Mouse (Mus musculus): ENCODE measurements at regions not wholly inside any gene's neighbourhood (a gene's known extent, or its start where the extent isn't known, plus 50 kb on each side); places are given as distances from the start of the nearest gene placed in this dataset.
A peak's percentile ranks its signal among the peaks of the same experiment; 100 is the strongest.

DNA sequence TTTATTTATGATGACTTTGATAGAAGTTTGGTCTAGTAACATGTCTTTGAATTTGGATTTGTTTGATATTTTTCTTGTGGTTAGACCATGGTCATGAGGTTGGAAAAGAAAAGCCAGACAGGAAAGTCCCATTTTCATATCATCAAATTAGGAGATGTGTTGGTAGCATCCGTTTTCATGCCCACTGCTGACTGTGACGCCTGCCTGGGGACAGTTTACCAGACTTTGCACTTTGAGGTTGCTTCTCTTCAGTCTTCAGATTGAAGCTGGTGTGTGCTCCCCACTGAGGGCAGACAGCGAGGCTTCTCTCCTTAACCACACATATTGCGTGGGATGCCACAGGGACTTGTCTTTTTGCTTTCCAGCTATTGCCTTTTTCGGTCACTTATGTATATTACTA is 283.7 kb upstream of the Rnaseh2b start:
- H3K4me3 ChIP-seq (replicated peaks; ENCODE audit: low read depth, low read length) = no peak overlapping the region
- ATAC-seq (ENCODE audit: low FRiP score, low TSS enrichment) = no peak
- H3K36me3 ChIP-seq (ENCODE audit: control insufficient read depth, insufficient read depth, low read length) = no peaks in the 10 kb centered on the region
- no peak overlapping the region for H3K4me2 ChIP-seq (ENCODE audit: low read length)
- 92% methylated on average over 5 of the region's 5 CpGs for WGBS
- H3K27ac ChIP-seq (replicated peaks; ENCODE audit: low read depth, low read length) = no peak overlapping the region
- no peak overlapping the region for H3K9ac ChIP-seq (replicated peaks; ENCODE audit: low read length)
- DNase-seq = no peak
- no peaks in the 10 kb centered on the region for H3K9me3 ChIP-seq (ENCODE audit: control insufficient read depth, low read length)
- no peaks in the 10 kb centered on the region for H3K4me1 ChIP-seq (ENCODE audit: control insufficient read depth, insufficient read depth, low read length)
- no peaks in the 10 kb centered on the region for H3K27me3 ChIP-seq (ENCODE audit: control insufficient read depth, insufficient read depth, low read length)

- DNase-seq (no peak), ATAC-seq (ENCODE audit: low FRiP score, low TSS enrichment) (no peak)
- H3K9ac ChIP-seq (replicated peaks; ENCODE audit: low read length) = no peak overlapping the region
- H3K9me3 ChIP-seq (ENCODE audit: control insufficient read depth, low read length) = no peaks in the 10 kb centered on the region
- no peak overlapping the region for H3K27ac ChIP-seq (replicated peaks; ENCODE audit: low read depth, low read length)
- H3K36me3 ChIP-seq (ENCODE audit: control insufficient read depth, insufficient read depth, low read length) = no peaks in the 10 kb centered on the region
- no peak overlapping the region for H3K4me2 ChIP-seq (ENCODE audit: low read length)
- no peak overlapping the region for H3K4me3 ChIP-seq (replicated peaks; ENCODE audit: low read depth, low read length)
- no peaks in the 10 kb centered on the region for H3K4me1 ChIP-seq (ENCODE audit: control insufficient read depth, insufficient read depth, low read length)
- no peaks in the 10 kb centered on the region for H3K27me3 ChIP-seq (ENCODE audit: control insufficient read depth, insufficient read depth, low read length)
- WGBS = 96% methylated on average over 4 of the region's 4 CpGs
Observed at GRCm38 (mm10) chr14:62018804-62019203, 273.6 kb upstream of the Rnaseh2b start.

DNA sequence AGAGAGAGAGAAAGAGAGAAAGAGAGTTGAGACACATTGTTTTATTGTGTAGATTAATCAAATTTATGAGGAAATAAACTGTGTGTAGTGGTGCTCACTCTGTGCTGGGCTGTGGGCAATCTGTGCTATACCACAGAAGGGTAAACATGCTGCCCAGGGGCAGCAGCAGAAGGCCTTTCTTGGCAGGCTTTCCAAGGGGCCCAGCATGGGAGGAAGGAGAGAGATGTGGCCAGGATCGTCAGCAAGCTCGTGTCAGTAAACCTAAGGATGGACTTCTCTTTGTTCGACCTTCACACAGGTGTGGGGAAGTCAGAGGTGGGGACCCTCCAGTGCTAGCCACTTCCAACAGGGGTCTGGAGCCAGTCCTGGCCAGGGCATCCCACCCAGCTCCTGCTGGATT is 271.4 kb upstream of the Rnaseh2b start:
- H3K36me3 ChIP-seq (ENCODE audit: control insufficient read depth, insufficient read depth, low read length) = no peaks in the 10 kb centered on the region
- H3K9me3 ChIP-seq (ENCODE audit: control insufficient read depth, low read length) = no peaks in the 10 kb centered on the region
- no peaks in the 10 kb centered on the region for H3K27me3 ChIP-seq (ENCODE audit: control insufficient read depth, insufficient read depth, low read length)
- 90% methylated on average over 3 of the region's 3 CpGs for WGBS
- no peaks in the 10 kb centered on the region for H3K4me1 ChIP-seq (ENCODE audit: control insufficient read depth, insufficient read depth, low read length)
- no peak for ATAC-seq (ENCODE audit: low FRiP score, low TSS enrichment)
- H3K4me3 ChIP-seq (replicated peaks; ENCODE audit: low read depth, low read length) = no peak overlapping the region
- no peak overlapping the region for H3K9ac ChIP-seq (replicated peaks; ENCODE audit: low read length)
- H3K4me2 ChIP-seq (ENCODE audit: low read length) = no peak overlapping the region
- no peak overlapping the region for H3K27ac ChIP-seq (replicated peaks; ENCODE audit: low read depth, low read length)
- no peak for DNase-seq

GRCm38 (mm10) chr14:62022193-62022592 is 270.2 kb upstream of the Rnaseh2b start:
- Histone ChIP-seq H3K27me3 (ENCODE audit: control insufficient read depth, insufficient read depth, low read length) (no peaks in the 10 kb centered on the region), H3K36me3 (ENCODE audit: control insufficient read depth, insufficient read depth, low read length) (no peaks in the 10 kb centered on the region), H3K27ac (replicated peaks; ENCODE audit: low read depth, low read length) (no peak overlapping the region), H3K9ac (replicated peaks; ENCODE audit: low read length) (no peak overlapping the region), H3K4me3 (replicated peaks; ENCODE audit: low read depth, low read length) (no peak overlapping the region), H3K4me1 (ENCODE audit: control insufficient read depth, insufficient read depth, low read length) (no peaks in the 10 kb centered on the region), H3K9me3 (ENCODE audit: control insufficient read depth, low read length) (no peaks in the 10 kb centered on the region), H3K4me2 (ENCODE audit: low read length) (no peak overlapping the region)
- 91% methylated on average over 3 of the region's 3 CpGs for WGBS
- DNase-seq (no peak), ATAC-seq (ENCODE audit: low FRiP score, low TSS enrichment) (no peak)

- whole genome bisulfite sequencing = 79% methylated on average over 7 of the region's 7 CpGs
- H3K4me3 ChIP-seq (replicated peaks; ENCODE audit: low read depth, low read length) = no peak overlapping the region
- no peaks in the 10 kb centered on the region for H3K27me3 ChIP-seq (ENCODE audit: control insufficient read depth, insufficient read depth, low read length)
- H3K36me3 ChIP-seq (ENCODE audit: control insufficient read depth, insufficient read depth, low read length) = no peaks in the 10 kb centered on the region
- no peaks in the 10 kb centered on the region for H3K4me1 ChIP-seq (ENCODE audit: control insufficient read depth, insufficient read depth, low read length)
- no peak overlapping the region for H3K9ac ChIP-seq (replicated peaks; ENCODE audit: low read length)
- no peak overlapping the region for H3K27ac ChIP-seq (replicated peaks; ENCODE audit: low read depth, low read length)
- DNase-seq = no peak
- ATAC-seq (ENCODE audit: low FRiP score, low TSS enrichment) = no peak
- H3K4me2 ChIP-seq (ENCODE audit: low read length) = no peak overlapping the region
- H3K9me3 ChIP-seq (ENCODE audit: control insufficient read depth, low read length) = no peaks in the 10 kb centered on the region
Observed at GRCm38 (mm10) chr14:62023022-62023421, 269.4 kb upstream of the Rnaseh2b start.

DNA sequence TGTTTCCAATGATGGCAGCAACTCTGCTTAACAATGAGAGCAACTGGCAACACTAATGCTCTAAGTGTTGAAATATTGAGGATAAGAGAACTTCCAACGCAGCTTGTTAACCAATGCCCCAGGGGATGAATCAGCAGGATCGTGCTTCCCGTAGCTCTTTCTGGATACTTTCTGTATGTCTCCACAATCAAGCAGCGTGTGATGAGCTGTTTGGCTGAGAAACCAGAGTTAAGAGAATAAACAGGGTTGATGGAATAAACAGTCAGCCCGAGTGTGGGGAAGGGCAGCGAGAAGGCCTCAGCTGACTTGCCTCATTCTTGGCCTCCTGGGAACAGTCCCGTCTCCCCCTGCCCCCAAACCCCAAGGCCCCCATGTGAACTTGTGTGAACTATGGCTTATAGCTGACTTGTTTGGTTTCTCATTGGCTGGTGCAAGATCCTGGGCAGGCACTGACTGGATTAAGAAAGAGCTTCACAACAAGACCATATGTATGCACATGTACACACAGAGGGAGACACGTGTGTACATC is 264.6 kb upstream of the Rnaseh2b start:
- H3K27ac ChIP-seq (replicated peaks; ENCODE audit: low read depth, low read length) = no peak overlapping the region
- no peak for DNase-seq
- 90% methylated on average over 8 of the region's 8 CpGs for WGBS
- no peak overlapping the region for H3K9ac ChIP-seq (replicated peaks; ENCODE audit: low read length)
- H3K4me1 ChIP-seq (ENCODE audit: control insufficient read depth, insufficient read depth, low read length) = no peaks in the 10 kb centered on the region
- no peak for ATAC-seq (ENCODE audit: low FRiP score, low TSS enrichment)
- no peaks in the 10 kb centered on the region for H3K9me3 ChIP-seq (ENCODE audit: control insufficient read depth, low read length)
- no peak overlapping the region for H3K4me2 ChIP-seq (ENCODE audit: low read length)
- H3K4me3 ChIP-seq (replicated peaks; ENCODE audit: low read depth, low read length) = no peak overlapping the region
- H3K36me3 ChIP-seq (ENCODE audit: control insufficient read depth, insufficient read depth, low read length) = no peaks in the 10 kb centered on the region
- H3K27me3 ChIP-seq (ENCODE audit: control insufficient read depth, insufficient read depth, low read length) = no peaks in the 10 kb centered on the region

DNA sequence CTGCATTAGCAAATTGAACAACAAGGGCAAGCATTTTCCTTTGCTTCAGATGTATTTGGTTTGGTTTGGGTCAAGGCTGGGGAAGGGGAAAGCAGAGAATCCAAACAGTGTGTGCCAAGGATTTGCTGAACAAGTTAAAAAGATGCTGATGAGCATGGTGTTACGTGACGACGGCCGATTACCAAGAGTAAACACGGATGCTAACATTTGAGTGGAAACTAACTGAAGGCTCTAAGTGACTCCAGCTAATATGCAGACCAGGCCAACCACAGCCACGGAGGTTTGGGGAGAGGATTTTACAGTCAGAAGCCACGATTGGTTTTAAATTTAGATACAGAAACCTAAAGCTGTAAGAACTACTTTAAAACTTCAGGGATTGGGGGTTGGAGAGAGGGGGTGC is 262.3 kb upstream of the Rnaseh2b start:
- ATAC-seq (ENCODE audit: low FRiP score, low TSS enrichment) (no peak), DNase-seq (no peak)
- Histone ChIP-seq H3K27me3 (ENCODE audit: control insufficient read depth, insufficient read depth, low read length) (no peaks in the 10 kb centered on the region), H3K4me3 (replicated peaks; ENCODE audit: low read depth, low read length) (no peak overlapping the region), H3K9ac (replicated peaks; ENCODE audit: low read length) (no peak overlapping the region), H3K9me3 (ENCODE audit: control insufficient read depth, low read length) (no peaks in the 10 kb centered on the region), H3K27ac (replicated peaks; ENCODE audit: low read depth, low read length) (no peak overlapping the region), H3K36me3 (ENCODE audit: control insufficient read depth, insufficient read depth, low read length) (no peaks in the 10 kb centered on the region), H3K4me1 (ENCODE audit: control insufficient read depth, insufficient read depth, low read length) (no peaks in the 10 kb centered on the region), H3K4me2 (ENCODE audit: low read length) (no peak overlapping the region)
- WGBS = 79% methylated on average over 7 of the region's 7 CpGs

DNA sequence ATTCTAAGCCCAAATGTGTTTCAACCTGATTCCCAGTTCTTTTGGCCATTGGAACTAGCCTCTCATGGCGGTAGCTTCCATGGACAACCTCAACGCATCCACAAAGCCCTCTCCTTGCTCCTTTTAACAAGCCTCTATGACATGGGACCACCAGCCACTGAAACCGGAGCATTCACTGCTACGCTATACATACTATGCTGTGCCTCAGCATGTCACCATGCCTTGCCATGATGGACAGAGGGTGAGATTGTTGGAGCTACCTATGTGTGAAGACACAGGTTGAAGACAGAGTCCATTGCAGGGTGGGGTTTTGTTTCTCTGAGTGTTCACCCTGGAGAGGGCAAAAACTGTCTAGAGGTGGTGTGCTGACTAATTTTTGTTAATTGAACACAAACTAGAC is 258.7 kb upstream of the Rnaseh2b start:
- DNase-seq = no peak
- ATAC-seq (ENCODE audit: low FRiP score, low TSS enrichment) = no peak
- Histone ChIP-seq H3K9ac (replicated peaks; ENCODE audit: low read length) (no peak overlapping the region), H3K9me3 (ENCODE audit: control insufficient read depth, low read length) (no peaks in the 10 kb centered on the region), H3K4me3 (replicated peaks; ENCODE audit: low read depth, low read length) (no peak overlapping the region), H3K4me2 (ENCODE audit: low read length) (no peak overlapping the region), H3K27me3 (ENCODE audit: control insufficient read depth, insufficient read depth, low read length) (no peaks in the 10 kb centered on the region), H3K36me3 (ENCODE audit: control insufficient read depth, insufficient read depth, low read length) (no peaks in the 10 kb centered on the region), H3K4me1 (ENCODE audit: control insufficient read depth, insufficient read depth, low read length) (no peaks in the 10 kb centered on the region), H3K27ac (replicated peaks; ENCODE audit: low read depth, low read length) (no peak overlapping the region)
- WGBS = 94% methylated on average over 4 of the region's 4 CpGs

- no peaks in the 10 kb centered on the region for H3K27me3 ChIP-seq (ENCODE audit: control insufficient read depth, insufficient read depth, low read length)
- H3K4me2 ChIP-seq (ENCODE audit: low read length) = no peak overlapping the region
- H3K4me1 ChIP-seq (ENCODE audit: control insufficient read depth, insufficient read depth, low read length) = no peaks in the 10 kb centered on the region
- no peaks in the 10 kb centered on the region for H3K9me3 ChIP-seq (ENCODE audit: control insufficient read depth, low read length)
- H3K4me3 ChIP-seq (replicated peaks; ENCODE audit: low read depth, low read length) = no peak overlapping the region
- ATAC-seq (ENCODE audit: low FRiP score, low TSS enrichment) = peak; percentile 27; the same call in 1 of the 2 replicates
- DNase-seq = peak; percentile 62
- no peak overlapping the region for H3K9ac ChIP-seq (replicated peaks; ENCODE audit: low read length)
- H3K36me3 ChIP-seq (ENCODE audit: control insufficient read depth, insufficient read depth, low read length) = no peaks in the 10 kb centered on the region
- 14% methylated on average over 4 of the region's 4 CpGs for WGBS
- H3K27ac ChIP-seq (replicated peaks; ENCODE audit: low read depth, low read length) = no peak overlapping the region
Observed at GRCm38 (mm10) chr14:62034664-62035063, 257.7 kb upstream of the Rnaseh2b start.
